Mouse (Mus musculus) lung, embryonic 16.5 days (tissue): Measurements from ENCODE around the gene S1pr5. TPM values are rescaled to one million over a fixed set of nuclear protein-coding genes. Genes with fewer than 3 reads are reported as not detected.

Experiments
- ATAC-seq: fragments of 200-750 bp; cut with Nextera tagmentation; 2 replicates; pipeline ENCODE4 v1.8.0; 2017; ENCODE audit warnings: low read depth, mild to moderate bottlenecking, moderate library complexity
- H3K27ac ChIP-seq: fragments of 300-500 bp; sonication (generic); 2 replicates; pipeline ENCODE4 v1.5.1; 2014; ENCODE audit warnings: mild to moderate bottlenecking, control low read depth, low read length
- H3K27me3 ChIP-seq: fragments of 300-500 bp; sonication (generic); 2 replicates; pipeline ENCODE4 v1.6.1; 2014; ENCODE audit warnings: low read depth, low read length, mixed read lengths; ENCODE audit not compliant: control insufficient read depth, insufficient read depth
- H3K36me3 ChIP-seq: fragments of 300-500 bp; sonication (generic); 2 replicates; pipeline ENCODE4 v1.6.1; 2014; ENCODE audit warnings: low read length; ENCODE audit not compliant: control insufficient read depth, insufficient read depth
- H3K4me1 ChIP-seq: fragments of 300-500 bp; sonication (generic); replicated peaks from 2 replicates; pipeline ENCODE4 v1.6.1; 2014; ENCODE audit warnings: low read length, mixed read lengths; ENCODE audit not compliant: control insufficient read depth, insufficient read depth
- H3K4me2 ChIP-seq: fragments of 300-500 bp; sonication (generic); 2 replicates; pipeline ENCODE4 v1.6.1; 2014; ENCODE audit warnings: low read depth, low read length, control low read depth
- H3K4me3 ChIP-seq: fragments of 300-500 bp; sonication (generic); 2 replicates; pipeline ENCODE4 v1.5.1; 2014; ENCODE audit warnings: mild to moderate bottlenecking, low read length, control low read depth
- H3K9ac ChIP-seq: fragments of 300-500 bp; sonication (generic); 2 replicates; pipeline ENCODE4 v1.6.1; 2014; ENCODE audit warnings: low read length, control low read depth
- H3K9me3 ChIP-seq: fragments of 300-500 bp; sonication (generic); 2 replicates; pipeline ENCODE4 v1.6.1; 2016; ENCODE audit warnings: low read length; ENCODE audit not compliant: control insufficient read depth
- WGBS: fragments of 180-500 bp; shearing (Covaris S2); extraction: QIAGEN DNeasy Blood & Tissue Kit; methylation state at CpG from one replicate; pipeline ENCODE4 v1.1.7; 2014; 5-methylcytosine and 5-hydroxymethylcytosine counted together
- polyA plus RNA-seq: library from polyadenylated mRNA; unstranded; fragments of >200 nt; fragmentation: Nextera tagmentation; extraction: Ambion mirVana; gene quantifications from 2 replicates; pipeline ENCODE4 v1.2.1, GENCODE M21; 2015

S1pr5 gene
- polyA plus RNA-seq, 1 experiment from 2014 or later = 0.11 TPM

- H3K4me3 ChIP-seq = no peak overlapping the region
- no peak overlapping the region for H3K27ac ChIP-seq
- H3K4me1 ChIP-seq = peaks cover 4% of the 10 kb centered on the region; the same call in 1 of the 2 replicates
- 71% methylated on average over 3 of the region's 3 CpGs for WGBS
- H3K36me3 ChIP-seq = no peaks in the 10 kb centered on the region
- no peaks in the 10 kb centered on the region for H3K9me3 ChIP-seq
- H3K4me2 ChIP-seq = no peak overlapping the region
- no peak overlapping the region for H3K9ac ChIP-seq
- ATAC-seq = no peak
- H3K27me3 ChIP-seq = no peaks in the 10 kb centered on the region
Measured at GRCm38 (mm10) chr9:21193786-21194185, 54.5 kb downstream of the S1pr5 start.

Other genes starting within 250 kb of the S1pr5 start
- gene Mrpl4, start 245.7 kb downstream of the S1pr5 start, polyA plus RNA-seq = 156 TPM in 2 replicates
- gene Icam1, start 232.5 kb downstream of the S1pr5 start, polyA plus RNA-seq = 76.2 and 93.0 TPM in 2 replicates
- 2.2 and 4.2 TPM in 2 replicates for gene Icam4, start 219.1 kb downstream of the S1pr5 start, polyA plus RNA-seq
- gene Icam5, start 216.4 kb downstream of the S1pr5 start, polyA plus RNA-seq = 0.24 and 0.33 TPM in 2 replicates
- gene Zglp1, start 181.3 kb downstream of the S1pr5 start, polyA plus RNA-seq = 1.1 and 1.2 TPM in 2 replicates
- gene Gm49373, start 175.3 kb downstream of the S1pr5 start, polyA plus RNA-seq = 0.09 and 0.49 TPM in 2 replicates
- gene Fdx1l, start 174.8 kb downstream of the S1pr5 start, polyA plus RNA-seq = 44.1 and 46.5 TPM in 2 replicates
- gene Gm38431, start 156.4 kb downstream of the S1pr5 start, polyA plus RNA-seq = 1.2 and 3.3 TPM in 2 replicates
- 56.8 and 69.1 TPM in 2 replicates for gene Raver1, start 156.4 kb downstream of the S1pr5 start, polyA plus RNA-seq
- 16.9 and 18.1 TPM in 2 replicates for gene Tyk2, start 117.2 kb downstream of the S1pr5 start, polyA plus RNA-seq
- gene Cdc37, start 98.5 kb downstream of the S1pr5 start, polyA plus RNA-seq = 265 and 301 TPM in 2 replicates
- 9.7 and 11.0 TPM in 2 replicates for gene Pde4a, start 82.7 kb downstream of the S1pr5 start, polyA plus RNA-seq
- 60.4 and 61.3 TPM in 2 replicates for gene Keap1, start 9.1 kb downstream of the S1pr5 start, polyA plus RNA-seq
- 39.9 and 42.3 TPM in 2 replicates for gene Atg4d, start 16.9 kb upstream of the S1pr5 start, polyA plus RNA-seq
- gene Kri1, start 39.5 kb upstream of the S1pr5 start, polyA plus RNA-seq = 15.8 and 16.7 TPM in 2 replicates
- 57.7 TPM in 2 replicates for gene Cdkn2d, start 43.0 kb upstream of the S1pr5 start, polyA plus RNA-seq
- gene Ap1m2, start 63.9 kb upstream of the S1pr5 start, polyA plus RNA-seq = 50.0 and 53.2 TPM in 2 replicates
- gene Slc44a2, start 72.3 kb upstream of the S1pr5 start, polyA plus RNA-seq = 178 and 186 TPM in 2 replicates
- gene Ilf3, start 119.4 kb upstream of the S1pr5 start, polyA plus RNA-seq = 160 and 168 TPM in 2 replicates
- gene Qtrt1, start 163.4 kb upstream of the S1pr5 start, polyA plus RNA-seq = 37.3 and 37.5 TPM in 2 replicates
- 77.5 and 78.2 TPM in 2 replicates for gene Dnm2, start 176.5 kb upstream of the S1pr5 start, polyA plus RNA-seq